Mouse (Mus musculus) CH12.LX (cell line): ENCODE measurements around the gene Actr5. TPM values are rescaled to one million over a fixed set of nuclear protein-coding genes. Genes with fewer than 3 reads are reported as not detected.
A peak's percentile ranks its signal among the peaks of the same experiment; 100 is the strongest.

ENCODE experiments used
- DNase-seq: peaks from one replicate; pipeline ENCODE4 v3.0.0-alpha.2; 2013; ENCODE audit errors: extremely low read depth
- H3K27ac ChIP-seq: 2 replicates; pipeline ENCODE4 v1.5.1; 2012; ENCODE audit warnings: low read depth, mild to moderate bottlenecking, control low read depth, moderate library complexity; ENCODE audit not compliant: insufficient read depth
- H3K27me3 ChIP-seq: replicated peaks from 2 replicates; pipeline ENCODE3; 2012; ENCODE audit warnings: inconsistent platforms
- H3K36me3 ChIP-seq, 2 experiments: replicated peaks in 1 of 2; 2 replicates each; pipeline versions ENCODE3 to v1.6.1; 2012; ENCODE audit warnings: inconsistent platforms in 1 of 2, low read length in 1 of 2, mild to moderate bottlenecking in 1 of 2, mixed read lengths in 1 of 2, moderate library complexity in 1 of 2; ENCODE audit not compliant: control insufficient read depth in 1 of 2, insufficient read depth in 1 of 2
- H3K4me1 ChIP-seq, 2 experiments: 2 replicates each; pipeline ENCODE4 v1.6.1; 2012; ENCODE audit warnings: inconsistent platforms in 1 of 2, moderate library complexity in 1 of 2; ENCODE audit not compliant: insufficient read depth in 2 of 2, control insufficient read depth in 1 of 2
- H3K4me2 ChIP-seq: 2 replicates; pipeline ENCODE4 v1.6.1; 2012; ENCODE audit warnings: low read depth, mild to moderate bottlenecking, control low read depth; ENCODE audit not compliant: poor library complexity, insufficient read depth, severe bottlenecking
- H3K4me3 ChIP-seq, 3 experiments: fragments of 150-350 bp in 1 of 3; sonication (generic) in 1 of 3; replicated peaks in 1 of 3; 2 replicates each; pipeline versions ENCODE3 to v1.5.1; 2011 to 2012; ENCODE audit warnings: low read depth in 2 of 3, low read length in 2 of 3, mild to moderate bottlenecking in 2 of 3, moderate library complexity in 2 of 3, control low read depth in 1 of 3, improper control_type of control experiment in 1 of 3, inconsistent platforms in 1 of 3, mixed read lengths in 1 of 3; ENCODE audit not compliant: poor library complexity in 1 of 3
- H3K79me2 ChIP-seq: replicated peaks from 2 replicates; pipeline ENCODE4 v1.6.1; 2012; ENCODE audit warnings: mild to moderate bottlenecking, moderate library complexity; ENCODE audit not compliant: control insufficient read depth, poor library complexity, insufficient read depth, severe bottlenecking; ENCODE audit errors: extremely low read depth
- H3K9ac ChIP-seq: 2 replicates; pipeline ENCODE4 v1.6.1; 2012; ENCODE audit warnings: low read depth, mild to moderate bottlenecking, control low read depth, moderate library complexity; ENCODE audit not compliant: insufficient read depth
- H3K9me3 ChIP-seq: replicated peaks from 2 replicates; pipeline ENCODE3; 2012; ENCODE audit warnings: low read length, inconsistent platforms, mixed read lengths
- CHD1 ChIP-seq: IDR thresholded peaks from 2 replicates; pipeline ENCODE4 v1.6.1; 2012; ENCODE audit warnings: low read depth, low read length, improper control_type of control experiment, inconsistent platforms
- CHD2 ChIP-seq: IDR thresholded peaks from 2 replicates; pipeline ENCODE4 v1.6.1; 2011; ENCODE audit warnings: low read length, improper control_type of control experiment
- E2F4 ChIP-seq: IDR thresholded peaks from 2 replicates; pipeline ENCODE4 v1.6.1; 2011; ENCODE audit warnings: low read depth, low read length, improper control_type of control experiment; ENCODE audit not compliant: insufficient replicate concordance
- ELF1 ChIP-seq: IDR thresholded peaks from 2 replicates; pipeline ENCODE4 v1.6.1; 2014; ENCODE audit warnings: low read depth, mild to moderate bottlenecking, inconsistent platforms, low read length, improper control_type of control experiment
- JUND ChIP-seq: conservative IDR thresholded peaks from 2 replicates; pipeline ENCODE4 v1.6.1; 2011; ENCODE audit warnings: low read depth, low read length, improper control_type of control experiment
- KAT2A ChIP-seq: IDR thresholded peaks from 2 replicates; pipeline ENCODE4 v1.6.1; 2012; ENCODE audit warnings: low read length, improper control_type of control experiment, inconsistent platforms; ENCODE audit not compliant: insufficient replicate concordance
- MAFK ChIP-seq: IDR thresholded peaks from 2 replicates; pipeline ENCODE4 v1.6.1; 2011; ENCODE audit warnings: low read length, improper control_type of control experiment; ENCODE audit not compliant: insufficient replicate concordance
- MAX ChIP-seq: IDR thresholded peaks from 2 replicates; pipeline ENCODE4 v1.6.1; 2011; ENCODE audit warnings: low read length, improper control_type of control experiment
- MEF2A ChIP-seq: IDR thresholded peaks from 2 replicates; pipeline ENCODE4 v1.6.1; 2014; ENCODE audit warnings: low read depth, mild to moderate bottlenecking, inconsistent platforms, low read length, improper control_type of control experiment, borderline replicate concordance
- MYC ChIP-seq: IDR thresholded peaks from 2 replicates; pipeline ENCODE4 v1.6.1; 2011; ENCODE audit warnings: low read depth, mild to moderate bottlenecking, improper control_type of control experiment, low read length
- NRF1 ChIP-seq: IDR thresholded peaks from 2 replicates; pipeline ENCODE4 v1.6.1; 2014; ENCODE audit warnings: low read depth, mild to moderate bottlenecking, inconsistent platforms, low read length, improper control_type of control experiment, moderate library complexity
- PAX5 ChIP-seq: IDR thresholded peaks from 2 replicates; pipeline ENCODE4 v1.6.1; 2012; ENCODE audit warnings: low read length, inconsistent platforms, mixed read lengths
- POLR2A ChIP-seq: IDR thresholded peaks from 2 replicates; pipeline ENCODE4 v1.6.1; 2011; ENCODE audit warnings: low read depth, mild to moderate bottlenecking, improper control_type of control experiment, low read length
- RAD21 ChIP-seq: IDR thresholded peaks from 2 replicates; pipeline ENCODE4 v1.6.1; 2011; ENCODE audit warnings: low read depth, mild to moderate bottlenecking, low read length, improper control_type of control experiment, moderate library complexity
- SIN3A ChIP-seq: IDR thresholded peaks from 2 replicates; pipeline ENCODE4 v1.6.1; 2012; ENCODE audit warnings: low read length, improper control_type of control experiment, inconsistent platforms
- SMC3 ChIP-seq: IDR thresholded peaks from 2 replicates; pipeline ENCODE4 v1.6.1; 2011; ENCODE audit warnings: low read depth, low read length, improper control_type of control experiment
- ZKSCAN1 ChIP-seq: IDR thresholded peaks from 2 replicates; pipeline ENCODE4 v1.6.1; 2012; ENCODE audit warnings: low read depth, inconsistent platforms, low read length, improper control_type of control experiment, borderline replicate concordance
- ZMIZ1 ChIP-seq: IDR thresholded peaks from 2 replicates; pipeline ENCODE4 v1.6.1; 2012; ENCODE audit warnings: low read depth, mild to moderate bottlenecking, inconsistent platforms, low read length, improper control_type of control experiment
- ZNF384 ChIP-seq: IDR thresholded peaks from 2 replicates; pipeline ENCODE4 v1.6.1; 2012; ENCODE audit warnings: low read depth, low read length, improper control_type of control experiment, inconsistent platforms
- dilution Hi-C: fragments of 300-500 bp; cut with MboI; formaldehyde crosslinking; loops from 2 replicates; pipeline ENCODE4 v1.14.3; 2020; ENCODE audit warnings: low sequenced_read_pairs; ENCODE audit not compliant: extremely low pct_unique_long_range_greater_than_20kb, extremely low pct_ligation_motif_present
- in situ Hi-C: fragments of 300-500 bp; cut with MboI; formaldehyde crosslinking; loops from 3 replicates; pipeline ENCODE4 v1.14.3; 2019; ENCODE audit warnings: low sequenced_read_pairs, low pct_ligation_motif_present, low pct_unique_long_range_greater_than_20kb, mixed read lengths
- polyA plus RNA-seq: library from polyadenylated mRNA; unstranded; fragments of >175 nt; gene quantifications from 2 replicates; pipeline ENCODE4 v1.2.1, GENCODE M21; 2012; ENCODE audit warnings: low read depth; ENCODE audit not compliant: insufficient read length
- total RNA-seq, 2 experiments: library from RNA; depleted of rRNA; stranded (reverse); fragments of 300-350 nt in 1 of 2; fragments of >200 nt in 1 of 2; gene quantifications; 2 replicates each; pipeline ENCODE4 v1.2.3; 2012 to 2014

Gene Actr5
- total and polyA plus RNA-seq, 3 experiments: 13.9 to 20.3 (median 19.8) TPM

DNA sequence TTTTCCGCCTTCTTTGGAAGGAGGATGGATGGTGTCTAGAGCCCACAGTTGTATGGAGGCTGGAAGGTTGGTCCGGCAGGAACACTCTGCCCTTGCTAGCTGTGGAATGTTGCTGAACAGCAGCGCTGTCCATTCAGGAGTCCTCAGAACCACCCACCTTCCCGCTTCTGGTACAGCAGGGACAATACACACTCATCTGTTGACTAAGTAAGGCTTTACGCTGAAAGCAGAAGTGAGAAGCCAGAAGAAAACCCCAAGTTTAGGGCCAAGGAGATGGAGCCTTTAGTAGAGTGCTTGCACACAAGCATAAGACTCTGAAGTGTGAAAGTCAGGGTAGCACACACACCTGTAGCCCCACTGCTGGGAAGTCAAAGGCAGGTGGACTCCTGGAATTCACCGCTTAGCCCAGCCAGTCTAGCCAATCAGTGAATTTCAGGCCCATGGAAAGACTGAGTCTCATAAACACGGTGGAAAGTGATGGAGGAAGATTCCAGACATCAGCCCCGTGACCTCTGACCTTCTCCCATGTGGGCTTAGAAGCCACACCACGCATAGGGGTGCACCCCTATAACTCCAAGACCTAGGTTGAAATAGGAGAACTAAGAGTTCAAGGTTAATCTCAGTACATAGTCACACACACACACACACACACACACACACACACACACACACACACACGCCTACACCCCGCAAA lies 57.8 kb downstream of the Actr5 start (continued):
- TF ChIP-seq MAX (peak; percentile 73; the same call in 1 of the 2 replicates), RAD21 (no peak; the same call in none of the 2 replicates), POLR2A (peak; percentile 16; the same call in 1 of the 2 replicates), PAX5 (no peak), NRF1 (0 out of 2 replicates have a peak, but pooled peaks have one; percentile 22), ZKSCAN1 (no peak), E2F4 (peak; percentile 57; the same call in 1 of the 2 replicates), MAFK (no peak), MYC (peak; percentile 76), SIN3A (peak; percentile 88), MEF2A (peak; percentile 89), CHD2 (peak; percentile 59; the same call in 1 of the 2 replicates), ELF1 (peak; percentile 16; the same call in 1 of the 2 replicates), KAT2A (no peak), JUND (no peak; the same call in 1 of the 2 replicates)
- TF ChIP-seq, all 38 proteins: peak for 22

- no peak overlapping the region for H3K9ac ChIP-seq
- dilution Hi-C loops: no loop called here
- DNase-seq: no peak
- peaks cover 93% of the 10 kb centered on the region for H3K79me2 ChIP-seq
- in situ Hi-C loops: no loop called here
- no peak overlapping the region for H3K4me3 ChIP-seq
- H3K36me3 ChIP-seq: peaks cover 10 to 75% of the 10 kb centered on the region in 2 experiments
- peak overlapping the region; percentile 48 for H3K4me2 ChIP-seq
- 0 out of 2 replicates have a peak, but pooled peaks have one; percentile 22 for TF ChIP-seq ELF1
- TF ChIP-seq PAX5: no peak
- H3K4me1 ChIP-seq: peaks cover 62 to 96% of the 10 kb centered on the region in 2 experiments
- H3K9me3 ChIP-seq: no peaks in the 10 kb centered on the region
- H3K27ac ChIP-seq: peak overlapping the region; percentile 99
- no peaks in the 10 kb centered on the region for H3K27me3 ChIP-seq
These were observed 58.3 kb downstream of the Actr5 start for GRCm38 (mm10) chr2:158683038-158683413.

DNA sequence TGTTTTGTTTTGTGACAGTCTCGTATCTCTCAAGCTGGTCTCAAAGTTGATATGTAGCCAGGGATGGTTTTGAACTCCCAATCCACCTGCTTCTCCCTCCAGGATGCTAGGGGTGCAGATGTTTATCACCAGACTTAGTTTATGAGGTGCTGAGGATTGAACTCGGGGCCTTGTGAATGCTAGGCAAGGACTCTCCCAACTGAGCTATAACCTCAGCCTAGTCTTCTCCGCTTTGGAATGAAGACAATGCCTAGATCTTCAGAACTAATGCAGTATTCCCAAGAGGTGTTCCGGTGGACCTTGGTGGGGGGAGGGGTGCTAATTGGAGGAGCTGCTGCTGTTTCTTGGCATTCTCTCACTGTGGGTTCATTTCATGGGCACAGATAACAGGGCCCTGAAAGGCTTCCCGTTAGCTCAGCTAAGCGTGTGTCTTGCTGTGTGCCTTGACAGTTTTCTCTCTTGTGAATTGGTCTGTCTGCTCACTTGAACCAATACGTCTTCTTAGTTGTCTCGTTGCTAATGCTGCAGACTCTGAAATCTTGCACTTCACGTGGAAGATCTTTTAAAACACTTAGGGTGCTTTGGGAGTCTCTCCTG lies 59.7 kb downstream of the Actr5 start:
- H3K9ac ChIP-seq: no peak overlapping the region
- dilution Hi-C loops: no loop called here
- no peak for DNase-seq
- peaks cover 12 to 76% of the 10 kb centered on the region in 2 experiments for H3K36me3 ChIP-seq
- no peak overlapping the region for H3K4me3 ChIP-seq
- no peak overlapping the region for H3K4me2 ChIP-seq
- peaks cover 65 to 96% of the 10 kb centered on the region in 2 experiments for H3K4me1 ChIP-seq
- in situ Hi-C loops: no loop called here
- H3K79me2 ChIP-seq: peaks cover 94% of the 10 kb centered on the region
- no peak overlapping the region for H3K27ac ChIP-seq
- H3K27me3 ChIP-seq: no peaks in the 10 kb centered on the region
- H3K9me3 ChIP-seq: no peaks in the 10 kb centered on the region
- TF ChIP-seq CHD1: no peak
- TF ChIP-seq SMC3: no peak
- no peak for TF ChIP-seq ZMIZ1
- no peak for TF ChIP-seq ZNF384
